Mouse (Mus musculus): ENCODE measurements around the gene Yy2.

DNA sequence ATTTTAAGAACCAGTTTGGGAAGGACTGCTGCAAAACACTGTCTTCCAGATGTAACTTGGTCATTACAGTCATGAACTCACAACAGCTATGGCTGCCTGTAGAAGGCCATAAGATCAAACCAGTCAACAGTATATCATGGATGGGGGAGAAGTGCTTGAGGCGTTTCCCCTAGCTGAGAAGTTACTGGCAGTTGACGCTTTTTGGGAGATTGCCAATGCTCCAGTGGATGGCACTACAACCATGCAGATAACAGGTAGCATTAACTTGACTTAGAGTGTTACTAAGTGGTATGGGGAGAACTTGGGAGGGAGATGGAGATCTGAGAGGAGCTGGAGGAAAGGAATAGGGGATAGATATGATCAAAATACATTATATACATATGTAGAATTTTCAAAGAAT, 5.9 kb upstream of the Yy2 start:
- TF ChIP-seq CTCF (conservative IDR thresholded peaks at IDR 0.05; ENCODE audit: insufficient read depth, insufficient read length, low read depth, low read length) (no peak), POLR2A (IDR thresholded peaks at IDR 0.05; ENCODE audit: low read depth, low read length) (no peak)

Measured in kidney, adult 2 months (tissue).